Mouse (Mus musculus) mature B cell (primary cell): ENCODE measurements around the gene Plcg2.

Experiments used
- in situ Hi-C: fragments of 300-500 bp; cut with MboI; formaldehyde crosslinking; loops from 2 replicates; pipeline ENCODE4 v1.14.3; 2019

The Plcg2 gene

DNA sequence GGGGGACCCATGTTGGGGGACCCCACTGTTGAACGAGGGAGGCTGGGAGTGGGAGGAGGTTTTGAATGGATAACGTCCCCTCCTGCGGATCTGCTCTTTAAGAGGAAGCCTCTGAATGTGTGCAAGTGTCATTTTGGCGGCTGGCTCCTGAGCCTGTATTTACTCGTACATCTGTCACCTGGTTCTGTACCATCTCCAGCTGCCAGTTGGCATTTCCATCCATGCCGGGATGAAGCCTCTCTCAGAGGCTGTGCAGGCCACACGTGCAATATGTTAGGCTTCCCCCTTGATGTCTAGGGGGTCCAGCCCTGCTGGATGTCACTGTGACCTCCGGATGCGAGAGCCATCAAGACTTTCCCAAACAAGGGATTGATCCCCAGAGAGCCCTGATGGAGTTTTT is 129.0 kb downstream of the Plcg2 start:
- in situ Hi-C loops = no loop called here

DNA sequence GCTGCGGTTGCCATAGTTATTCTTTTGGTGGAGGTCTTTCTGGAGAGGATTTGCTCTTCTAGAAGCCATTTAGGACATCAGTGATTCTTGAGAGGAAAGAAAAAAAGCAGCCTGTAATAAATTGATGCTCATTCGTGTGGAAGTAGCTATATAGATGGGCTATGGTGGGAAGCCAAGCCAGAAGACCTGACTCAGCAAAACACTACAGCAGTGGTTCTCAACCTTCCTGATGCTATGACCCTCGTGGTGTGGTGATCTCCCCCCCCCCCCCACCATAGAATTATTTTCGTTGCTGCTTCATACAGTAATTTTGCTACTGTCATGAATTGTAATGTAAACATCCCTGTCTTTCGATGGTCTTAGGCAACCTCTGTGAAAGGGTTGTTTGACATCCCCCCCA is 134.4 kb downstream of the Plcg2 start:
- in situ Hi-C loops = no loop called here

DNA sequence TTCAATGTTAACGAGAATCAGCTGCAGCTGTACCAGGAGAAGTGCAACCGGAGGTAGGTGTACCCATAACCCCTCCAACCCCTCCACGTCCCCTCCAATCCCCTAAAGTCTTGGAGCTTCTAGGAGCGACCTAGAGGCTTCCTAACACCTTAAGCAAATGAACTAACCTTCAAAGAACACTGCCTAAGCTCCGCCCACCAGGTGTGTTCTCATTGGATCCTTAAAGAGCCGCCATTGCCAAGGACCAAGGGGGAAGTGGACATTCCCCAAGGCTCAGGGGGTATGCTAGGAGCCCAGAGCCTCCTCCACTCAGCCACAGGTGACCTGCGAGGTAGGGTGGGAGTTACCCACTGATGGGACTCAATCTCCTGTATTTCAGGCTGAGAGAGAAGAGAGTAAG is 136.3 kb downstream of the Plcg2 start:
- in situ Hi-C loops = no loop called here

GRCm38 (mm10) chr8:117637462-117637861 is 139.4 kb downstream of the Plcg2 start:
- in situ Hi-C loops = no loop called here

- in situ Hi-C loops = no loop called here
Observed at GRCm38 (mm10) chr8:117639631-117640030, 141.5 kb downstream of the Plcg2 start.

GRCm38 (mm10) chr8:117645486-117645885 is 147.4 kb downstream of the Plcg2 start:
- in situ Hi-C loops = no loop called here

GRCm38 (mm10) chr8:117646020-117646419 is 147.9 kb downstream of the Plcg2 start:
- in situ Hi-C loops = no loop called here

GRCm38 (mm10) chr8:117646440-117646839 is 148.3 kb downstream of the Plcg2 start:
- in situ Hi-C loops = no loop called here

DNA sequence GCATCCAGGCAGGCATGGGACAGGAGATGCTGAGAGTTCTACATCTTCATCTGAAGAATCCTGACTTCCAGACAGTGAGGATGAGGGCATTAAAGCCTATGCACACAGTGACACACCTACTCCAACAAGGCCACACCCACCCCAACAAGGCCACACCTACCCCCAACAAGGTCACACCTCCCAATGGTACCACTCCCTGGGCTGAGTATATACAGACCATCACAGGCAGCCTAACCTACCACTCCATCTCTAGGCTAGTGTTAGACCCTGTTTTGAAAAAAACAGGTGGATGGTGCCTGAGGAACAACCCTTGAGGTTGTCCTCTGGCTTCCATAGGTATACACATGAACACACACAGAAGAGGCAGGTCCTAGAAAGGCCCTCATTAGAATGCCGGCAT is 154.2 kb downstream of the Plcg2 start:
- in situ Hi-C loops = no loop called here

- in situ Hi-C loops = no loop called here
Observed at GRCm38 (mm10) chr8:117658990-117659389, 160.9 kb downstream of the Plcg2 start.

GRCm38 (mm10) chr8:117660358-117661031 is 162.4 kb downstream of the Plcg2 start:
- in situ Hi-C loops = no loop called here

- in situ Hi-C loops = no loop called here
Observed at GRCm38 (mm10) chr8:117667349-117668124, 169.4 kb downstream of the Plcg2 start.

GRCm38 (mm10) chr8:117670461-117670860 is 172.4 kb downstream of the Plcg2 start:
- in situ Hi-C loops = no loop called here

GRCm38 (mm10) chr8:117672558-117672957 is 174.5 kb downstream of the Plcg2 start:
- in situ Hi-C loops = no loop called here

- in situ Hi-C loops = no loop called here
Observed at GRCm38 (mm10) chr8:117673430-117673830, 175.3 kb downstream of the Plcg2 start, which contains the start of gene Sdr42e1. Sdr42e1 (minus strand) TSS chr8:117673689.

DNA sequence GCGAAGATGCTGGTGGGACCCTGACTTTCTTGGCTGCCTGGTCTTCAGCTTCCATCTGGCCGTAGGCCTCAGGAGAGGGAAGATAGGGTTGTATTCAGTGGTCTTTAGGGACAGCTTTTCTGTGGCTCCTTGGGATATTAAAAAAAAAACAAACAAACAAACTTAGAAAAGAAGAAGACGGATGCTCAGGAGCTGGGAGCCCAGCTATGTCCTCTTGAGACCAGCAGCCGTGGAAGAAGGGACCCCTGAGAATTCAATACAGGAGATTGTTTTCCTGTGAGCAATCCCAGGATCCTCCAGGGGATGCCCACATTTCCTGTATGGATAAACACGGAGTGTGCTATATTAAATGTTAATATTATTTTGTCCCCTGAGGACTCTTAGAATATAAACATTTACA is 177.1 kb downstream of the Plcg2 start:
- in situ Hi-C loops = no loop called here

- in situ Hi-C loops = no loop called here
Observed at GRCm38 (mm10) chr8:117676460-117676859, 178.4 kb downstream of the Plcg2 start.

DNA sequence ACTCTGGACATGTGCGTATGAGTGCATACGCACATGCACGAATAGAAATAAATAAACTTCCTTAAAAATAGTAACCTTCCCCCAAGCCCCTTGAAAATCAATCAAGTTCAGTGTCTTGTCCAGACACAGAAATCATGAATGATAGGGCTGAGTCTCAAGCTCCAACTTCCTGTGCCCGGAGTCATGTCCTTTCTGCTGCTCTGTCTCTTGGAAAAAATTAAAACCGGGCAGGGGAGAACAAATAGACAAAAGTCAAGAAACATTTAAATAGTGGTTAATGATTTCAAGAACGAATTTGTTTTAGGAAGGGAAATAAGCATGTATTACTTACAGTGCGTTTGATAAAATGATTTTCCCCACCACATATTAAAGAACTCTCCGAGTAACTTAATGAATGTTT is 178.9 kb downstream of the Plcg2 start:
- in situ Hi-C loops = no loop called here

DNA sequence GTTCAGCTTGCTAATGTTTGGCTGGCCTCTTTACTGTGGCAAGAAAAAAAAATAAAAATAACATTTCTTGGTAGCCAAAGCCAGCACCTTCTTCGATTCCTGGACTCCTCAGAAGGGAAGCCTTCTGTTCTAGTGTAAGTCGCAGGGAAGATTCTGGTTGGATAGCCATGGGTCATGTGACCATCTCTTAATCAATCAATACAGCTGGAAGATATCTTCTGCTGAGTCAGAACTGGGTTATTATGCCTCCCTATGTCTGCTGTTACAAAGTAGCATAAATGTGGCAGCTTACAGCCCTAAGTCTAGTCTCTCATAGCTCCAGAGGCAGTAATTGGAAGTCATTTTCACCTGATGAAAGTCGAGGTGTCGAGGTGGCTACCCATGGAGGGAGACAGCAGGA is 180.6 kb downstream of the Plcg2 start:
- in situ Hi-C loops = no loop called here

DNA sequence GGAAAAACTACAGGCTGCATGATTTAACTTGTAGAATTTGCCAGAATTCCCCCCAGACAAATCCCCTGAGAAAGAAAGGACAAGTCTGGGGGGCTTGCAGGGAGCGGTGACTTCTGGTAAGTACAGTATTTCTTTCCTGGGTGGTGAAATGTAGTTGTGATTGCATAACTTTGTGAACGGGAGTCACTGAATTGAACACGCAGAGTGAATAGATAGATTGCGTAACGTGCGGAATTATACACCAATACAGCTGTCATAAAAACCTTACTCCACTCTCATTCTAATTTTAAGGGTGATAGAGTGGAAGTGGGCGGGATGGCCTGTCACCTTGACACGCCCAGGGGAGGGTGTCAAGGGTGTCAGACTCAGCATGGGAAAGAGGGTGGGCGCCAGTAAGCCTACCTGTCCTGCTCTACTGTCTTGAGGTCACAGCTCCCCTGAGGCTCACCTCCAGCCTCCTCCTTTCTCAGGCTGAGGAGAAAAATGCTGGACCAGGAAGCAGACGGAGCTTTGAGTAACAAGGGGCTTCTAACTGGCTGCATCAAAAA is 185.9 kb downstream of the Plcg2 start:
- in situ Hi-C loops = no loop called here

- in situ Hi-C loops = no loop called here
Observed at GRCm38 (mm10) chr8:117684504-117684903, 186.4 kb downstream of the Plcg2 start.
